Mouse (Mus musculus): ENCODE results near the gene Scap. TPM values are rescaled to one million over a fixed set of nuclear protein-coding genes. Genes with fewer than 3 reads are reported as not detected.

Gene Scap
- 28.4 and 32.3 TPM in 2 replicates for polyA plus RNA-seq (2014; fragmentation: Nextera tagmentation; extraction: Ambion mirVana)

DNA sequence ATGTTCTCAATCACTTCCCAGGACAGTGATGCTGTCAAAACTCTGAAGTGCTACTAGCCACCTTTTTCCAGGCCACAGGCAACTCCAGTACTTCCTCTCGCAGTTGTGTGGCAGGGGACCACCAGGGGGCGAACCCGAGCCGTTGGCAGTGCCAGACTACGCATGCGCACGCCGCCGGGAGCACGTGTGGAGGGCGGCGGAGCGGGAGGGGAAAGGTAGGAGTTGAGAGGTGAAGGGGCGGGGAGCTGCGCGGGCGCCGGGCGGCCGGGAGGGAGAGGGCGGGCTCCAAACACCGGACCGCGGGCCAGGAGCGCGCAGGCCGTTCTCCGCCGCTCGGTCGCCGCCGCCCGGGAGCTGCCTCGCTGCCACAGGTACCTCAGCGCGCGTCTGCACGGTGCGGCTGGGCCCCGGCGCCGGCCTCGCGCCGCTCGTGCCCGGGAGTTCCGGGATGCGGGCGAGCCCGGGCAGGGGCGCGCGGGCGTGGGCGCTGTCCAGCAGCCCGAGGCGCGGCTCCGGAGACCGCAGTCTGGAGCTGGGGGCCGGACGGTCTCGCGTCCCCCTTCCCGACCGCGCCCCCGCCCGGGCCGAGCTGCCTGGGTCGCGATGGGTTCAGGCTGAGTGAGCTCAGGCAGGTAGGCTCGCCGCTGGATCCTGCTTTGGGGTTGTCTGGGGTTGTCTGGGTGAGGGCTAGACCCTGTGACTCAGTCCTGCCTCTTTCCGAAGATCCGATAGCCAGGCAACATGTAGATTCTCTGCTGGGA, at the start of gene Scap:
Gene Scap, plus strand, starts transcription at position 154 of the 761 bp plus-strand sequence.
- under 1% methylated on average over 67 of the region's 78 CpGs for WGBS
- Histone ChIP-seq H3K4me1 (ENCODE audit: control insufficient read depth, insufficient read depth, low read length) (0 out of 2 replicates have a peak, but pooled peaks cover 5% of the 10 kb centered on the region), H3K4me3 (ENCODE audit: low read depth, low read length) (peak within 1 kb of the TSS; percentile 83), H3K4me2 (replicated peaks; ENCODE audit: low read depth, low read length) (peak within 1 kb of the TSS; percentile 82), H3K9ac (replicated peaks; ENCODE audit: low read depth, low read length) (peak within 1 kb of the TSS; percentile 55), H3K36me3 (ENCODE audit: control insufficient read depth, insufficient read depth, low read length) (no peaks in the 10 kb centered on the region), H3K27me3 (ENCODE audit: control insufficient read depth, insufficient read depth, low read length) (no peaks in the 10 kb centered on the region), H3K9me3 (ENCODE audit: control insufficient read depth, low read depth, low read length) (no peaks in the 10 kb centered on the region), H3K27ac (ENCODE audit: low read length) (0 out of 2 replicates have a peak within 1 kb of the TSS, but pooled peaks have one; percentile 7)
- peak; percentile 88 for ATAC-seq (ENCODE audit: insufficient number of reproducible peaks, insufficient read depth, low FRiP score, low read depth)

- Histone ChIP-seq H3K4me2 (replicated peaks; ENCODE audit: low read depth, low read length) (no peak overlapping the region), H3K27ac (ENCODE audit: low read length) (no peak overlapping the region), H3K4me1 (ENCODE audit: control insufficient read depth, insufficient read depth, low read length) (no peaks in the 10 kb centered on the region), H3K36me3 (ENCODE audit: control insufficient read depth, insufficient read depth, low read length) (no peaks in the 10 kb centered on the region), H3K9ac (replicated peaks; ENCODE audit: low read depth, low read length) (no peak overlapping the region), H3K4me3 (ENCODE audit: low read depth, low read length) (no peak overlapping the region), H3K9me3 (ENCODE audit: control insufficient read depth, low read depth, low read length) (no peaks in the 10 kb centered on the region), H3K27me3 (ENCODE audit: control insufficient read depth, insufficient read depth, low read length) (no peaks in the 10 kb centered on the region)
- no peak for ATAC-seq (ENCODE audit: insufficient number of reproducible peaks, insufficient read depth, low FRiP score, low read depth)
- 94% methylated on average over 8 of the region's 10 CpGs for WGBS
Observed at GRCm38 (mm10) chr9:110284075-110284697, 48.9 kb upstream of the Scap start.

- Histone ChIP-seq H3K36me3 (ENCODE audit: control insufficient read depth, insufficient read depth, low read length) (no peaks in the 10 kb centered on the region), H3K4me2 (replicated peaks; ENCODE audit: low read depth, low read length) (no peak overlapping the region), H3K27me3 (ENCODE audit: control insufficient read depth, insufficient read depth, low read length) (no peaks in the 10 kb centered on the region), H3K4me1 (ENCODE audit: control insufficient read depth, insufficient read depth, low read length) (no peaks in the 10 kb centered on the region), H3K4me3 (ENCODE audit: low read depth, low read length) (no peak overlapping the region), H3K9ac (replicated peaks; ENCODE audit: low read depth, low read length) (no peak overlapping the region), H3K27ac (ENCODE audit: low read length) (no peak overlapping the region), H3K9me3 (ENCODE audit: control insufficient read depth, low read depth, low read length) (no peaks in the 10 kb centered on the region)
- WGBS, result 82% methylated on average over 7 of the region's 7 CpGs
- ATAC-seq (ENCODE audit: insufficient number of reproducible peaks, insufficient read depth, low FRiP score, low read depth), result no peak
Observed at GRCm38 (mm10) chr9:110287321-110287924, 45.7 kb upstream of the Scap start.

- H3K4me1 ChIP-seq (ENCODE audit: control insufficient read depth, insufficient read depth, low read length), result no peaks in the 10 kb centered on the region
- H3K4me2 ChIP-seq (replicated peaks; ENCODE audit: low read depth, low read length), result no peak overlapping the region
- no peak overlapping the region for H3K27ac ChIP-seq (ENCODE audit: low read length)
- no peaks in the 10 kb centered on the region for H3K9me3 ChIP-seq (ENCODE audit: control insufficient read depth, low read depth, low read length)
- no peak overlapping the region for H3K9ac ChIP-seq (replicated peaks; ENCODE audit: low read depth, low read length)
- ATAC-seq (ENCODE audit: insufficient number of reproducible peaks, insufficient read depth, low FRiP score, low read depth), result no peak
- WGBS, result 67% methylated on average over 12 of the region's 12 CpGs
- no peaks in the 10 kb centered on the region for H3K27me3 ChIP-seq (ENCODE audit: control insufficient read depth, insufficient read depth, low read length)
- no peak overlapping the region for H3K4me3 ChIP-seq (ENCODE audit: low read depth, low read length)
- no peaks in the 10 kb centered on the region for H3K36me3 ChIP-seq (ENCODE audit: control insufficient read depth, insufficient read depth, low read length)
Observed at GRCm38 (mm10) chr9:110293254-110293718, 39.8 kb upstream of the Scap start.

DNA sequence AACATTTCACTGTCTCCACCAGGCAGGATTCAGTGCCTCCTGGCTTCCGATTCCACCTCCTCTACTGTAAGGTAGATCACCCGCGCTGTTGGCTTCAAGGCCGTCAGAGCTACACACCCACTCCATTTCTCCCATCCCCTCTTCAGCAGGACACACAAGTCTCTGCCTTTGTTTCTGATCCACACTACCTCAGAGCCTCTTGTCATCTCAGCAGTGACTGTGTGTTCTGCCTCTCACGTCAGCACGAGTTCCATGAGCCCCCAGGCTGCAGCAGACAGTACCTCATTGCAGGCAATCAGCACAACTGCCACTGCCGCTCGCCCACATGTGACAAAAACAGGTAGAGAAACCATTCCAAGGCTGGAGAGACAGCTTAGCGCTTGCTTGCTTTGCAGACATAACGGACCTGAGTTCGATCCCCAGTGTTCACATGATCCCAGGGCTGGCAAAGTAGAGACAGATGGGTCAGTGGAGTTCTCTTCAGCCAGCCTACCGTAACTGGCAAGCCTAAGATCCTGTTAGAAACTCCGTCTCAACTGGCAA, 39.1 kb upstream of the Scap start:
- no peaks in the 10 kb centered on the region for H3K36me3 ChIP-seq (ENCODE audit: control insufficient read depth, insufficient read depth, low read length)

DNA sequence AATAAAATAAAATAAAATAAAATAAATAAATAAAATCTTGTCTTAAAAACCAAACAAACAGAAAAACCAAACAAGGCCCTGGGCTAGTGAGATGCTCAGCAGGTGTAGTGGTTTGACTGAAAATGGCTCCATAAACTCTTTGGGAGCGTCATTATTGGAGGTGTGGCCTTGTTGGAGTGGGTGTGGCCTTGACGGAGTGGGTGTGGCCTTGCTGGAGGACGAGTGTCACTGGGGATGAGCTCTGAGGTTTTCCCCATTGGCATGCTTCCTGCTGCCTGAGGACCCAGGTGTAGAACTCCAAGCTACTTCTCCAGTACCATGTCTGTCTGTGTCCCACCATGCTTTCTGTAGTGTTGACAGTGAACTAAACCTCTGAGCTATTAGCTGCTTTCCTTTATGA, 38.3 kb upstream of the Scap start:
- H3K27ac ChIP-seq (ENCODE audit: low read length), result no peak overlapping the region
- WGBS, result 52% methylated on average over 3 of the region's 3 CpGs

More for the DNA sequence above, 39.1 kb upstream of the Scap start:
- Histone ChIP-seq H3K4me2 (replicated peaks; ENCODE audit: low read depth, low read length) (no peak overlapping the region), H3K27me3 (ENCODE audit: control insufficient read depth, insufficient read depth, low read length) (no peaks in the 10 kb centered on the region), H3K4me1 (ENCODE audit: control insufficient read depth, insufficient read depth, low read length) (no peaks in the 10 kb centered on the region), H3K27ac (ENCODE audit: low read length) (no peak overlapping the region), H3K9me3 (ENCODE audit: control insufficient read depth, low read depth, low read length) (no peaks in the 10 kb centered on the region), H3K4me3 (ENCODE audit: low read depth, low read length) (no peak overlapping the region), H3K9ac (replicated peaks; ENCODE audit: low read depth, low read length) (no peak overlapping the region)
- ATAC-seq (ENCODE audit: insufficient number of reproducible peaks, insufficient read depth, low FRiP score, low read depth), result no peak
- 84% methylated on average over 13 of the region's 13 CpGs for WGBS

GRCm38 (mm10) chr9:110296867-110297627, 36.0 kb upstream of the Scap start:
- H3K9me3 ChIP-seq (ENCODE audit: control insufficient read depth, low read depth, low read length), result 0 out of 2 replicates have a peak, but pooled peaks cover 3% of the 10 kb centered on the region
- no peak overlapping the region for H3K27ac ChIP-seq (ENCODE audit: low read length)
- ATAC-seq (ENCODE audit: insufficient number of reproducible peaks, insufficient read depth, low FRiP score, low read depth), result 0 out of 2 replicates have a peak, but pooled peaks have one; percentile 49
- H3K27me3 ChIP-seq (ENCODE audit: control insufficient read depth, insufficient read depth, low read length), result no peaks in the 10 kb centered on the region
- 6% methylated on average over 5 of the region's 5 CpGs for WGBS
- no peak overlapping the region for H3K4me3 ChIP-seq (ENCODE audit: low read depth, low read length)
- H3K9ac ChIP-seq (replicated peaks; ENCODE audit: low read depth, low read length), result no peak overlapping the region
- H3K36me3 ChIP-seq (ENCODE audit: control insufficient read depth, insufficient read depth, low read length), result no peaks in the 10 kb centered on the region
- no peaks in the 10 kb centered on the region for H3K4me1 ChIP-seq (ENCODE audit: control insufficient read depth, insufficient read depth, low read length)
- no peak overlapping the region for H3K4me2 ChIP-seq (replicated peaks; ENCODE audit: low read depth, low read length)

More for the DNA sequence above, 38.3 kb upstream of the Scap start:
- Histone ChIP-seq H3K4me1 (ENCODE audit: control insufficient read depth, insufficient read depth, low read length) (no peaks in the 10 kb centered on the region), H3K27me3 (ENCODE audit: control insufficient read depth, insufficient read depth, low read length) (no peaks in the 10 kb centered on the region), H3K9me3 (ENCODE audit: control insufficient read depth, low read depth, low read length) (no peaks in the 10 kb centered on the region), H3K9ac (replicated peaks; ENCODE audit: low read depth, low read length) (no peak overlapping the region), H3K4me2 (replicated peaks; ENCODE audit: low read depth, low read length) (no peak overlapping the region), H3K36me3 (ENCODE audit: control insufficient read depth, insufficient read depth, low read length) (no peaks in the 10 kb centered on the region), H3K4me3 (ENCODE audit: low read depth, low read length) (no peak overlapping the region)
- no peak for ATAC-seq (ENCODE audit: insufficient number of reproducible peaks, insufficient read depth, low FRiP score, low read depth)

Measured in stomach, embryonic 14.5 days (tissue).